Mouse (Mus musculus) kidney, postnatal 0 days (tissue): Measurements from ENCODE around the gene Rnaseh2c. TPM values are rescaled to one million over a fixed set of nuclear protein-coding genes. Genes with fewer than 3 reads are reported as not detected.

Experiments
- ATAC-seq: fragments of 200-750 bp; cut with Nextera tagmentation; replicated peaks from 2 replicates; pipeline ENCODE4 v1.8.0; 2017; ENCODE audit warnings: low read depth, moderate number of reproducible peaks, moderate TSS enrichment, moderate library complexity; ENCODE audit not compliant: low FRiP score
- DNase-seq: peaks from one replicate; pipeline ENCODE4 v3.0.0-alpha.2; 2016; ENCODE audit warnings: low spot score
- H3K27ac ChIP-seq: fragments of 300-500 bp; sonication (generic); 2 replicates; pipeline ENCODE4 v1.5.1; 2014; ENCODE audit warnings: mild to moderate bottlenecking
- H3K27me3 ChIP-seq: fragments of 300-500 bp; sonication (generic); 2 replicates; pipeline ENCODE4 v1.6.1; 2014; ENCODE audit warnings: low read length, mixed read lengths; ENCODE audit not compliant: insufficient read depth
- H3K36me3 ChIP-seq: fragments of 300-500 bp; sonication (generic); 2 replicates; pipeline ENCODE4 v1.6.1; 2014; ENCODE audit warnings: low read length, mixed read lengths; ENCODE audit not compliant: insufficient read depth
- H3K4me1 ChIP-seq: fragments of 300-500 bp; sonication (generic); replicated peaks from 2 replicates; pipeline ENCODE4 v1.6.1; 2014; ENCODE audit warnings: antibody characterized with exemption, low read length, mixed read lengths; ENCODE audit not compliant: insufficient read depth
- H3K4me2 ChIP-seq: fragments of 300-500 bp; sonication (generic); 2 replicates; pipeline ENCODE4 v1.6.1; 2014; ENCODE audit warnings: mild to moderate bottlenecking, low read length, moderate library complexity, mixed read lengths
- H3K4me3 ChIP-seq: fragments of 300-500 bp; sonication (generic); replicated peaks from 2 replicates; pipeline ENCODE4 v1.5.1; 2014; ENCODE audit warnings: low read depth, low read length
- H3K9ac ChIP-seq: fragments of 300-500 bp; sonication (generic); 2 replicates; pipeline ENCODE4 v1.6.1; 2014; ENCODE audit warnings: low read depth, low read length
- H3K9me3 ChIP-seq: fragments of 300-500 bp; sonication (generic); replicated peaks from 2 replicates; pipeline ENCODE4 v1.6.1; 2016; ENCODE audit warnings: low read length, inconsistent platforms, mixed read lengths
- CTCF ChIP-seq: IDR thresholded peaks from 2 replicates; pipeline ENCODE4 v1.5.1; 2016; ENCODE audit warnings: antibody characterized with exemption, low read depth, mild to moderate bottlenecking, moderate library complexity
- WGBS: fragments of 180-500 bp; shearing (Covaris S2); extraction: QIAGEN DNeasy Blood & Tissue Kit; methylation state at CpG from one replicate; pipeline ENCODE4 v1.1.7; 2014; 5-methylcytosine and 5-hydroxymethylcytosine counted together
- polyA plus RNA-seq: library from polyadenylated mRNA; unstranded; fragments of >200 nt; fragmentation: Nextera tagmentation; extraction: Ambion mirVana; gene quantifications from 2 replicates; pipeline ENCODE4 v1.2.1, GENCODE M21; 2015

Gene Rnaseh2c
- polyA plus RNA-seq, 1 experiment from 2014 or later, result 128 TPM

- H3K27me3 ChIP-seq, result no peaks in the 10 kb centered on the region
- no peak overlapping the region for H3K9ac ChIP-seq
- 67% methylated on average over 9 of the region's 9 CpGs for WGBS
- H3K27ac ChIP-seq, result no peak overlapping the region
- no peak for DNase-seq
- no peak overlapping the region for H3K4me2 ChIP-seq
- H3K9me3 ChIP-seq, result no peaks in the 10 kb centered on the region
- H3K4me3 ChIP-seq, result no peak overlapping the region
- H3K4me1 ChIP-seq, result no peaks in the 10 kb centered on the region
- no peak for ATAC-seq
- H3K36me3 ChIP-seq, result no peaks in the 10 kb centered on the region
- TF ChIP-seq CTCF, result peak; percentile 32; the same call in 1 of the 2 replicates
Measured at GRCm38 (mm10) chr19:5589159-5589558, 12.5 kb upstream of the Rnaseh2c start.

DNA sequence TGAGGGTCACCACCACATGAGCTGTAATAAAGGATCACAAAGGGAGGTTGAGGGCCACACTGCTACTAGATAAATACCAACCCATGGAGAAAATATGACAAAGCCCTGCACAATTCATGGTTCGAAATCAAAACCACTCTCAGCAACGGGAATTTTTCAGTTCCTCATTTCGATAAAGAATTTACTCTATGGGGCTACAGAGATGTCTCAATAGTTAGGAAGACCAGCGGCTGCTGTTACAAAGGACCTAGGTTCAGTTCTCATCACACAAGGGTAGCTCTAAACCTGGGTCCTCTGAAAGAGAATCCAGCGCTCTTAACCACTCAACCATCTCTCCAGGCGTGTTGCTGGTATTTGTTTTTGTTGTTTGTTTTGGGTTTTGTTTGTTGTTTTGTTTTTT is 9.8 kb upstream of the Rnaseh2c start:
- Histone ChIP-seq H3K4me2 (no peak overlapping the region), H3K4me3 (no peak overlapping the region), H3K9me3 (no peaks in the 10 kb centered on the region), H3K36me3 (no peaks in the 10 kb centered on the region), H3K4me1 (no peaks in the 10 kb centered on the region), H3K9ac (no peak overlapping the region), H3K27me3 (no peaks in the 10 kb centered on the region), H3K27ac (no peak overlapping the region)
- no peak for DNase-seq
- ATAC-seq, result no peak
- 89% methylated on average over 6 of the region's 6 CpGs for WGBS
- no peak for TF ChIP-seq CTCF

GRCm38 (mm10) chr19:5599224-5599623 is 2.4 kb upstream of the Rnaseh2c start:
- 72% methylated on average over 4 of the region's 4 CpGs for WGBS
- Histone ChIP-seq H3K27me3 (no peaks in the 10 kb centered on the region), H3K36me3 (peaks cover 4% of the 10 kb centered on the region), H3K9ac (no peak overlapping the region), H3K4me2 (no peak overlapping the region), H3K4me3 (no peak overlapping the region), H3K4me1 (peaks cover 7% of the 10 kb centered on the region; the same call in 1 of the 2 replicates), H3K27ac (no peak overlapping the region), H3K9me3 (no peaks in the 10 kb centered on the region)
- no peak for ATAC-seq
- DNase-seq, result no peak
- TF ChIP-seq CTCF, result no peak

DNA sequence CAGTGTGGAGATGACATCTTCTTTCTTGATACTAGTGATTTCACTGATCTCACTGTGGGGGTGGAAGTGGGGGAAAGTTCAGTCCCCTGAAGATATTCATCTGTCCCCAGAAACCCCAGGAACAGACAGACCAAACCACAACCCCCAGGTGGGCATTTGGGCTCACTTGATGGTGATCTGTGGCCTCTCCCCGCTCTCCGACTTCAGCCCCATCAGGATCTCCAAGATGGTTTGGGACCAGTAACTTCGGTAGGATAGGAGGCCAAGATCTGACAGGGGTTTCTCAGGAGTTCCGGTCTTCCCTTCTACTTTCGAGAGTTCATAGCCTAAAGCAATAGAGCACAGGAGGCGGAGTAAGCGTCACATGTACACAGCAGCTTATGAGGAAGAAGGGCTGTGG is 2.0 kb downstream of the Rnaseh2c start:
- H3K9me3 ChIP-seq, result no peaks in the 10 kb centered on the region
- WGBS, result 85% methylated on average over 7 of the region's 7 CpGs
- DNase-seq (no peak), ATAC-seq (no peak)
- H3K36me3 ChIP-seq, result peaks cover 43% of the 10 kb centered on the region
- no peak for TF ChIP-seq CTCF
- no peaks in the 10 kb centered on the region for H3K27me3 ChIP-seq
- H3K9ac ChIP-seq, result no peak overlapping the region
- H3K4me1 ChIP-seq, result peaks cover 7% of the 10 kb centered on the region; the same call in 1 of the 2 replicates
- no peak overlapping the region for H3K4me2 ChIP-seq
- no peak overlapping the region for H3K4me3 ChIP-seq
- no peak overlapping the region for H3K27ac ChIP-seq

- Histone ChIP-seq H3K4me2 (no peak overlapping the region), H3K4me3 (no peak overlapping the region), H3K27me3 (no peaks in the 10 kb centered on the region), H3K4me1 (peaks cover 14% of the 10 kb centered on the region; the same call in 1 of the 2 replicates), H3K9me3 (no peaks in the 10 kb centered on the region), H3K36me3 (peaks cover 45% of the 10 kb centered on the region), H3K9ac (no peak overlapping the region), H3K27ac (no peak overlapping the region)
- ATAC-seq (no peak), DNase-seq (no peak)
- WGBS, result 93% methylated on average over 7 of the region's 7 CpGs
- TF ChIP-seq CTCF, result no peak
Measured at GRCm38 (mm10) chr19:5605126-5605525, 3.5 kb downstream of the Rnaseh2c start.

- TF ChIP-seq CTCF, result no peak
- no peaks in the 10 kb centered on the region for H3K9me3 ChIP-seq
- 84% methylated on average over 8 of the region's 8 CpGs for WGBS
- no peaks in the 10 kb centered on the region for H3K27me3 ChIP-seq
- no peak overlapping the region for H3K4me2 ChIP-seq
- no peak for DNase-seq
- no peak for ATAC-seq
- H3K36me3 ChIP-seq, result peaks cover 45% of the 10 kb centered on the region
- H3K4me1 ChIP-seq, result peaks cover 14% of the 10 kb centered on the region; the same call in 1 of the 2 replicates
- no peak overlapping the region for H3K27ac ChIP-seq
- H3K4me3 ChIP-seq, result no peak overlapping the region
- no peak overlapping the region for H3K9ac ChIP-seq
Measured at GRCm38 (mm10) chr19:5606196-5606595, 4.5 kb downstream of the Rnaseh2c start.
